Mouse (Mus musculus): Measurements from ENCODE around the gene Casd1.

Casd1 gene

GRCm38 (mm10) chr6:4600658-4601296 is at the start of gene Casd1:
TSS of gene Casd1 (plus strand) at chr6:4600839.
- peak; percentile 64 to 74 for DNase-seq

DNA sequence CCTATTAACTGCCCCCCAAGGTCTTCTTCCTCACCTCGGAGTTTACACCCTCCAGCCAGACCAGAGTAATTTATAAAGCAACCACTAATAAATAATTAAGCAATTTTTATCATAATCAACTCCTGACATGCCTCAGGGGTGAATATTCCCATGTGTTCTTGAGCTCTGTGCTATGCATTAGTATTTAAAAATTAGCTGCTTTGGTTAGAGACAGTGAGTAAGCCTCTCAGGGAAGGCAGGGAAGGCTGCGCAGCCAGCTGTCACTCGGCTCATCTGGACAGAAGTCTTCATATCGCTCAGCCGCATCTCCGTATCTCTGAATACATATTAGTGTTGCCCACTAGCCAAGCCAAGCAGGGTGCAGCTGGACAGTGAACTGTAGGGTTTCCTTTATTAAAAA is 45.3 kb upstream of the Casd1 start:
- DNase-seq: no peak

- no peak for DNase-seq
Observed at GRCm38 (mm10) chr6:4557086-4557485, 43.6 kb upstream of the Casd1 start.

DNA sequence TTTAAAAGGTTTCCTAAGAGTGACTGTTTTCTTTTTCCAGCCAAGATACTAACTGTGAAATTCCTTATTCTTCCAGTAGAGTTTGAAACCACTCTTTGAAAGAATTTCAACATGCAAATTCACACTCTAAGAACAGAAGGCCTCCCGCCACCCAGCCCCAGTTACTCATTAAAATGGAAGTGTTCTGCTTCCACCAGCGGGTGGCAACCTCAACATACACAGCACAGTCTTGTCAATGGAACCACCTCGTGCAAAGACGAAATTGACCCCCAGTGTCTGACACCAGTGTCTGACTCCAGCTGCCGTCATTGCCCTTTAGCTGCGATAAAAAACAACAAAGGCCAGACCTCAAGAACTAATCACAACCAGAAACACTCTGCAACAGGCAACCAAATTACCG is 43.0 kb upstream of the Casd1 start:
- no peak for DNase-seq

DNA sequence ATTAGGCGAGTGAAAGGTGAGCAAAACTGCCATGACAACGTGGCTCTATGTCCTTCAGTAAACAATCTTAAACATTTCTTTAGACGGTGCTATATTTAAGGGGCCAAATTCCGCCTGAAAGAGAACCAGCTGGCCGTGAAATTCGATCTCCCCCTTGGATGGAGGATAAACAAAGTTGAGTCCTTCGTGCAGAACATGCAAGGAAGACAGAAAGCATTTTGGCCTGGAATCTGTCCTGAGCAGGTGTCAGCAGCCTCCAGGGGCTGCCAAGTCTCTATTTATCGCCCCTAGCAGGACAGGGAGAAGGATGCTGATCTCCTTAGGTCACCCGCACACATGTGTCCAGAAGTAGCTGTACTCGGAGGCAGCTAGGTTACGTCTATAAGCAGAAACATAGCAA is 39.5 kb upstream of the Casd1 start:
- DNase-seq: no peak

DNA sequence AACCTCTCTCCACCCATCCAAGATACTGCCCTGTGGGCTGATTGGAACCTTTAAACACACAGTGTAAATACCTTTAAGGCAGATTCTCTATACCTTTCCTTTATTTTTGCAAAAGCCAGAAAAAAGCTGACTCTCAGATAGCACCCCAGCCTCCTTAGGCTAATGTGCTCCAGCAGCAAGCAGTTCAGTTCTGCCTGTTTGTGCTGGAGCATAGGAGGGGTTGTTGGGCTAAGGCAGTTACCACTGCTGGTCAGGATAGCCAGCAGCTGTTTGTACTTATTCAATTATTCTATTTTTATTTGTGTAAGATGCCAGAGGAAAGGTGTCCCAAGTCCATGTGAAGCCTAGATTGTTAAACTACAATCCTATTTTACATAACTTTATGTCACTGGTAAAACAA is 39.0 kb upstream of the Casd1 start:
- no peak for DNase-seq

DNA sequence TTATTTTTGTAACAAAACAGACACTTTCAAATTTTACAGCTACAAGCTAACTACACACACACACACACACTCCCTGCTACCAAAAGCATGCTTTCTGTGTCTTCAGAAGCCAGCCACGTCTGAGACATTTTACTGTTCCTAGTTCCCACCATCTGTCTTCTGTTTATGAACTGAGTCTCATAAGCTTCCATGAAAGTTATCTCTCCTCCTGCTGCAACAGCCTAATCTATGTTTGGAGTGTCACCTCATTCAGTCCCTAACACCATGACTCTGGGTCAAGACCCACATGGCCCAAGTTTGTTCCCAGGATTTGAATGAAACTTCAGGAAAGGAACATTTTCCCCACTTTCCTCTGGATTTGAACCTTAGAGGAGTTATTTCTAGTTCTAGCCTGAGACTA is 38.2 kb upstream of the Casd1 start:
- DNase-seq: no peak

DNA sequence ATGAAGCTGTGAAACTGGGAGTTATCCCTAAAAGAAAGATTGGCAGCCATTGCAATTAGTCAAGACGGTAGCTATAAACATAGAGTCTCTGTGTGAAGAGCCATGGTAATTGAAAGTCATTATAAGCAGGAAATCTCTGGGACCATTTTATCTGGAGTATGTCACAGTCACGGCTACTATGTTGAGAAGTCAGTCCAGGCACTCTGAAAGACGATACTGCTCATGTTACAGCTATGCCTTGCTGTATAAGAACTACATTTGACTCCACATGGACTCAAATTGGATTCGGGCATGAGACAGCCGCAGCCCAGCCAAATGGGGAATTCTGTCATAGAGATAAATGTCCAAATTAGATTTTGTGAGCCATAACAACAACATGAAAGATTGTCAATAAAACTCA is 37.2 kb upstream of the Casd1 start:
- no peak for DNase-seq

GRCm38 (mm10) chr6:4570412-4570811 is 30.2 kb upstream of the Casd1 start:
- DNase-seq: no peak

DNA sequence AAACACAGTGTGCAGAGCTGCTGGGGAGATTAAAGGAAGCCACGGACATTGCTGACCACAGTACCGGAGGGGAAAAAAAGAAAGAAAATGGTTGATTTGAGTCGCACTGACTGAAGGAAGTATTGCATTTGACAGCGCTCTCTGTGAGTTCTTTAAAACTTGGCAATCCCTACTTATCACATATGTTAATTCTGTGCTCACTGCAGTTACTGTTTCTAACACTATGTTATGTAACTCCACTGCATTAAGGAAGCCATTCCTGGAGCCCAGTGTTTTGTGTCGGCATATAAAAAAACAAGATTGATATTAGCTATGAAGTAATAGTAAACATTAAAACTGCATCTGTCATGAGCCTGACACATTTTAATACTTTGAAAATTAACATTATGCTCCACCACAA is 22.9 kb upstream of the Casd1 start:
- DNase-seq: no peak

DNA sequence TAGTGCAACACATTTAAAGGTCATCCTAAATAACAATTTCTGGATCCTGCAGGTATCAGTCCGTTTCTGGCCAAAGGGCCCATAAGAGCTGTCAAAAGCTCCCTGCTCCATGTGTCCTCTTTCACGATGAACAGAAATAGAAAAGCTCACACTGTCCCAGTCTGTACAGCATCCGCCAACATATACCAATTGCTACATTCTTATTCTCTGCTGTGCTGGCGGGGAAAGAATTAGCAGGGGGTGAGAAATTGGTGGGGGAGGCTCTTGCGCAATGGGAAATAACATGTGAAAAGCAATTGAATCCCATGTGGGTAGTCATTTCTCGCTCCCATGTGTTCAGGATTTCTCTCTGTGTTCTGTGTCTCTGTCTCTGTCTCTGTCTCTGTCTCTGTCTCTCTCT is 22.3 kb upstream of the Casd1 start:
- DNase-seq: no peak

DNA sequence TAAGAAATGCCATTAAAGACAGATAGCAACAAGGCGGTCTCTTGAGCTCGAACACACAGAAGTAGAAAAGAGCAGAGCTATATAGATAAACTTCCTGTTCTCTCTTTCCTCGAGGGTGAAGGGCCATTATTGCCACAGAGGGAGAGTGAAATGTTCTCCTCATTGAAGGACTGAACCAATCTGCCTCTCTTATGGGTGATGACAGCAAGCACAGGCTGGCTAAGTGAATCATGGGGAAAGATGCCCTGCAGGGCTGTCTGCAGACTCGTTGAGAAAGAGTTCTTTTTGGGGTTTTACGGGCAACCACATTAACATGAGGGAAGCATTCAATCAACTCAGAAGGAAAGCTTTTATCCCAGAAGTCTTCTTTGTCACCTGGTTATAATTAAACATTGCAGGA is 21.0 kb upstream of the Casd1 start:
- no peak for DNase-seq

DNA sequence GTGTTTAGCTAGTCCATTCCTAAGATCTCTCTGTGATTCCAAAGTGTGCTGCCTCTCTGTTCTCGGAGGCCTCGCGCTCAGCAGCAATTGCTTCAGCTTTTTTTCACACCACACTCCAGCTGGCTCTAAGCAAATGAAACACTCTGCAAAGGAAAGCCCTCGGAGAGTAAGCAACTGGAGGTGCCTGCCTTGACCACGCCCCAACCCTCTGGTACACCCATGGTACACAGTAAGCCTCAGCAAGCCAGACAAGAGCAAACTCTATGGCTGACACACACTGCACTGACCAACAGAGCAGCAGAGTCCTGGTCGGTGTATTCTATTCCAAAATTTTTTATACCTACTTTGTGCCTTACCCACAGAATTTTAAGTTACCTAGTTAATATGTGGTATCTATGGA is 17.2 kb upstream of the Casd1 start:
- no peak for DNase-seq

- DNase-seq: no peak
Observed at GRCm38 (mm10) chr6:4587946-4588345, 12.7 kb upstream of the Casd1 start.

- DNase-seq: no peak
Observed at GRCm38 (mm10) chr6:4588722-4589121, 11.9 kb upstream of the Casd1 start.

GRCm38 (mm10) chr6:4590089-4590488 is 10.6 kb upstream of the Casd1 start:
- no peak for DNase-seq

GRCm38 (mm10) chr6:4597711-4598110 is 2.9 kb upstream of the Casd1 start:
- no peak for DNase-seq

DNA sequence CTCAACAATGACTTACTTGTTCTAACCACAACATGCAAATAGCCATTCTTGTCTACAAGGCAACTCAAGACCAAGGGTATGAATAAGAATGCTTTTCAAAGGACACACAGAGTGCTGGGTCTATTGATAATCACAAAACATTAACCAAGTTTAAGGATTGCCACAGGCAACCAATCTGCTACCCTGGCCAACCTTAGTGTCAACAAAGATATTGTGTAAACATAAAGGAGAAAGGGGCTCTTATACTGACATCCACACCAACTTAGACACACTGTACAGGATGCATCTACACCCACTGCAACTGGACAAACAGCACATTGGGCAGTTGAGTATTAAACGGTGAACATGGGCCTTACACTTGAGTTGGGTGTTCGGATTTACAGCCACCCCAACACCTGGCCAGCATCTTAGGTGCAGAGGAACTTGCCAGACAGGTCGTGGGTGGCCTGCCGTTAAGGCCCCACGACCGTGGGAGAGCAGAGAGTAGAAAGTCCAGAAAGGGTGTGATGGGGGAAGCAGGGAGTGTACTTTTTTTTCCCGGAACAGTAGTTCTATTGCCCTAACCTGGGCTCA is 468 bp upstream of the Casd1 start:
- no peak for DNase-seq

GRCm38 (mm10) chr6:4601297-4601931 is 775 bp downstream of the Casd1 start:
- peak; percentile 42 to 44 for DNase-seq

GRCm38 (mm10) chr6:4602012-4602411 is 1.4 kb downstream of the Casd1 start:
- DNase-seq: no peak

DNA sequence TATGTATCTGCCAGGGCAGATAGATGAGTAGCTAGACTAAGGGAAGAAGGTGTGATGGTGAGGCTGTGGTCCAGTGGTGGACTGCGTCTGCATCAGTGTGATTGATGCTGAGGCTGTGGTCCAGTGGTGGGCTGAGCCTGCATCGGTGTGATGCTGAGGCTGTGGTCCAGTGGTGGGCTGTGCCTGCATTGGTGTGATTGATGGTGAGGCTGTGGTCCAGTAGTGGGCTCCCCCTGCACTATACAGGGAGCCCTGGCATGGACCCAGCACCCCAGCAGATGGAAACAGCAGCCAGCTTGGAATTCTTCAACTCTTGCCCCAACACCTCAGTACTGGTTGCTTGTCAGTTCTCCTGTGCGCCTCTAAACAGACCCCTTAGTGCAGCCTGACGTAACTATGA is 5.8 kb downstream of the Casd1 start:
- DNase-seq: no peak

GRCm38 (mm10) chr6:4610216-4610896 is 9.7 kb downstream of the Casd1 start:
- DNase-seq: no peak

GRCm38 (mm10) chr6:4611853-4612252 is 11.2 kb downstream of the Casd1 start:
- DNase-seq: no peak

GRCm38 (mm10) chr6:4612431-4612830 is 11.8 kb downstream of the Casd1 start:
- no peak for DNase-seq

All from cerebellum, postnatal 36 days (tissue).